Mouse (Mus musculus): ENCODE data around the gene Nhsl2. TPM values are rescaled to one million over a fixed set of nuclear protein-coding genes. Genes with fewer than 3 reads are reported as not detected.

Nhsl2 gene
- polyA plus RNA-seq, 1 experiment from 2014 or later, result 11.8 TPM

DNA sequence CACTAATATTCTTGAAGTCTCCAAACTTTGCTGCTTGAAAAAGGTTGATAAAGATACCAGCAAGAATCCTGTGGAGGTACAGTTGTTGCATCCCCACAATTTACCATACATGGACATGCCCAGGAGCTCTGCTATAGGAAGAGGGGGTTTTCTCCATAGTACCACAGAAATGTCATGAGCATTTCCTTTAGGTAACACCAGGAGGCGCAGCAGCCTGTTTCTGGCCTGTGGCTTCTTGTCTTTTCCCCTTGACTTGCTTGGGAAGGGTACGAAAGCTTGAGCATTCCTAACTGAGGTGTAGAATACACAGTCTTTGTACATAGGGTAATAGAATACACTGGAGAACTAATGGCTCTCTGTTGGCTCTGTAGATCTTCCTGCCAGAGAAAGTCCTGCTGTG is 132.3 kb downstream of the Nhsl2 start:
- no peak overlapping the region for H3K4me2 ChIP-seq (replicated peaks; ENCODE audit: low read depth, low read length)
- peaks cover 3% of the 10 kb centered on the region; the same call in 1 of the 2 replicates for H3K27me3 ChIP-seq (ENCODE audit: control insufficient read depth, insufficient read depth, low read length)
- H3K27ac ChIP-seq (ENCODE audit: low read depth, low read length), result no peak overlapping the region
- no peak overlapping the region for H3K4me3 ChIP-seq (ENCODE audit: low read depth, low read length)
- H3K4me1 ChIP-seq (replicated peaks; ENCODE audit: control insufficient read depth, insufficient read depth, low read length), result no peaks in the 10 kb centered on the region
- ATAC-seq (ENCODE audit: low FRiP score), result no peak
- WGBS, result 40% methylated on average over 2 of the region's 2 CpGs
- no peaks in the 10 kb centered on the region for H3K36me3 ChIP-seq (ENCODE audit: control insufficient read depth, insufficient read depth, low read length)
- no peaks in the 10 kb centered on the region for H3K9me3 ChIP-seq (ENCODE audit: control insufficient read depth, low read length)
- DNase-seq (ENCODE audit: low spot score), result peak; percentile 25
- no peak overlapping the region for H3K9ac ChIP-seq (ENCODE audit: low read depth, low read length)

DNA sequence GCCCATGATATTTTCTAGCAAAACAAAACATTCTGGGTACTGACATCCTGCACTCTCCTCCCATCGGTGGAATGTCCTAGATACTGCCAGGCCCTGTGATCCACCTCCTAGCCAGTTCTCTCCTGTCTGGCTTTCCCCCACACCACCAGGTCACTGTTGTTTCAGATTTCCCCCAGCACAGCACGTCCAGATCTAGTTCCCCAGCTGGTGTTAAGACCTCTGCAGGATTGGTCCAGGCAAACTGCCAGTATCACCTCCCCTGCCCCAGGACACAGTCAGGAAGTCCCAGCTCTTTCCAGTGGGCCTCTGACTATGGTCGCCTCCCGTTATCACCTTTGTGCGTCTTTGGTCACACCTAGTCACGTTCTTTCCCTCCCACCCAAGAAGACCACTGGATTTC is 134.5 kb downstream of the Nhsl2 start:
- no peaks in the 10 kb centered on the region for H3K36me3 ChIP-seq (ENCODE audit: control insufficient read depth, insufficient read depth, low read length)
- no peaks in the 10 kb centered on the region for H3K4me1 ChIP-seq (replicated peaks; ENCODE audit: control insufficient read depth, insufficient read depth, low read length)
- H3K4me2 ChIP-seq (replicated peaks; ENCODE audit: low read depth, low read length), result no peak overlapping the region
- no peak for ATAC-seq (ENCODE audit: low FRiP score)
- H3K4me3 ChIP-seq (ENCODE audit: low read depth, low read length), result no peak overlapping the region
- peaks cover 4% of the 10 kb centered on the region; the same call in 1 of the 2 replicates for H3K27me3 ChIP-seq (ENCODE audit: control insufficient read depth, insufficient read depth, low read length)
- no peak overlapping the region for H3K27ac ChIP-seq (ENCODE audit: low read depth, low read length)
- WGBS, result 71% methylated on average over 6 of the region's 6 CpGs
- H3K9me3 ChIP-seq (ENCODE audit: control insufficient read depth, low read length), result no peaks in the 10 kb centered on the region
- DNase-seq (ENCODE audit: low spot score), result no peak
- no peak overlapping the region for H3K9ac ChIP-seq (ENCODE audit: low read depth, low read length)

DNA sequence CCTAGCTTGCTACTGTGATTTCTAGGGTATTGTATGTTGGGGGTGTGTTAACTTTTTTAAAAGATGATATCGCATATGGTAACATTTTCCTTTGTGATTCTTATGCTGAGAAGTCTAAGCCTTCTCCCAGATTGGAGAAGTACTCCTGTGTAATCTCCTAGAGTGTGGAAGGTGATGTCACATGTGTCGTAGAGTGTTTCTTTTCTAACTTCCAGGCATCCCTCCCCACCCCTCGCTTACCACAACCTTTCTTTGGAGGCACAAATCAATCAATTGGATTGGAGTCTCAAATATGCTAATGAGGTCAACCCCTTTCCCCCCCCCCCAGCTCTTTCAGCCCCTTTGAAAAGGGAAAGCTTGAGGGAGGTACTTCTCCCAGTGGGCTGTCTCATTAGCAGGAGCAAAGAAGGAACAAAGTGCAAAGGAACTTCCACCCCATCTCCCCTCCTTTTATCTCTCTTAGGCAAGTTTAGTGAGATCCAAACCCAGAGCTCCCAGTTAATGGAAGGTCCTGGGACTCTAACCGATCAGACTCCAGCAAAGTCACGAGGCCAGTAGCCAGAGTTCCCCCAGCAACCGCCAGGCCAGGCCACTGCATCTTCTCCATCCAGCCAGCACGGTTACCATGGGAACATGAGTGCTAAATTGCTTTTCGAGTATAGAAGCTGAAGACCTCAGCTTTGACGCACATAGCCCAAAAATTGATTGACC is 137.6 kb downstream of the Nhsl2 start:
- DNase-seq (ENCODE audit: low spot score) (peak; percentile 46), ATAC-seq (ENCODE audit: low FRiP score) (peak; percentile 67; the same call in 1 of the 2 replicates)
- Histone ChIP-seq H3K27me3 (ENCODE audit: control insufficient read depth, insufficient read depth, low read length) (peaks cover 7% of the 10 kb centered on the region; the same call in 1 of the 2 replicates), H3K4me2 (replicated peaks; ENCODE audit: low read depth, low read length) (no peak overlapping the region), H3K36me3 (ENCODE audit: control insufficient read depth, insufficient read depth, low read length) (no peaks in the 10 kb centered on the region), H3K27ac (ENCODE audit: low read depth, low read length) (no peak overlapping the region), H3K9me3 (ENCODE audit: control insufficient read depth, low read length) (no peaks in the 10 kb centered on the region), H3K4me1 (replicated peaks; ENCODE audit: control insufficient read depth, insufficient read depth, low read length) (no peaks in the 10 kb centered on the region), H3K4me3 (ENCODE audit: low read depth, low read length) (no peak overlapping the region), H3K9ac (ENCODE audit: low read depth, low read length) (no peak overlapping the region)
- 33% methylated on average over 9 of the region's 9 CpGs for WGBS

DNA sequence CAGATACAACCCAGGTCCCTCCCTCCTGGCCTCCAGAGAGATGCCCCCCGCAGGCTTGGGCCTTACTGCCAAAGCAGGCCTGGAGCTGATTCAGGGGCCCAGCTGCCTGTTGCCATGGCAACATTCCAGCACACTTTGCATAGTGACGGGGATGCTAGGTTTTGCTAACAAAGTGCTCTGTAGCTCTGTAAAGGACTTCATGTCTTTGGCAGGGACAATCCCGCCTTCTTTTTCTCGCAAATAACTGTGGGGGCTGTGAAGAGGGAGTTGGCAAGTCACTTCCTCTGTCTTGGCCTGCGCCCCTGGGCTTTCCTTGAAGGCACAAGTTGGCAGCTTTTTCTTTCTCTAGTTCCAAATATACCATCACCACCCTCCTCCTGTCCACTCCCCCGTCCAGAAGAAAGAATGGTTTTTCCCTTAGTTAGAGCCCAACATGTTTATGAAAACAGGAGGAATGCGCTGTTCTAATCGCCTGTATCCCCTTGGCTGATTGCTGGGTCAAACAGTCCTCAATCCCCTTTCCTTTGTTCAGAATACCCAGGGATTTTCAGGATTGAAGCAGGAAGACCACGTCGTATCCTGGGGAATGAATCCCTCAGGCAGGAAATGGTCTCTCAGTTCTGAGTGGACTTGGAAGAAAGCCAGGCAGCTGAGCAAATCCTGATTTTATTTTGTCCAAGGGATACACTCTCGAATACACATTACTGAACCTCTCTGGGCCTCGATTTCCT is 144.8 kb downstream of the Nhsl2 start:
- Histone ChIP-seq H3K9me3 (ENCODE audit: control insufficient read depth, low read length) (no peaks in the 10 kb centered on the region), H3K9ac (ENCODE audit: low read depth, low read length) (no peak overlapping the region), H3K4me1 (replicated peaks; ENCODE audit: control insufficient read depth, insufficient read depth, low read length) (no peaks in the 10 kb centered on the region), H3K27ac (ENCODE audit: low read depth, low read length) (0 out of 2 replicates have a peak overlapping the region, but pooled peaks have one; percentile 39), H3K4me3 (ENCODE audit: low read depth, low read length) (no peak overlapping the region), H3K4me2 (replicated peaks; ENCODE audit: low read depth, low read length) (no peak overlapping the region), H3K27me3 (ENCODE audit: control insufficient read depth, insufficient read depth, low read length) (peaks cover 3% of the 10 kb centered on the region; the same call in 1 of the 2 replicates), H3K36me3 (ENCODE audit: control insufficient read depth, insufficient read depth, low read length) (no peaks in the 10 kb centered on the region)
- WGBS, result 30% methylated on average over 12 of the region's 12 CpGs
- ATAC-seq (ENCODE audit: low FRiP score), result peak; percentile 71
- DNase-seq (ENCODE audit: low spot score), result peak; percentile 74

DNA sequence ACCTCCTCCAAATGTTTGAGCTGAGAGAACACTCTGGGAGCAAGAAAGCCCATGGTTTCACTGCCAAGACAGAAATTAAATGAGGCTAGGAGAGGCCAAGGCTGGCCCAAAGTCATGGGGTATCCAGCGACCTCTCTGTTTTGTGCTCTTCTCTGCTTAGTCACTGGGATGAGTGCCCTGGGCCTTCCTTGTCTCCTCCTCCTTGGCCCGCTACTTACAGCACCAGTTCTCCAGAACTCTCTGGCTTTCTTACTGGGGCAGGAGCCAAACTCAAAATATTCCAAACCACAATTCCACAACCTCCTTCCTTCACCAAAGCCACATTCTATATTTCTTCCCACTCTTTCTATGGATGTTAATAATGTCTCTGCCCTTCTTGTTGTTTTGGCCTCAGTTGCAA is 147.5 kb downstream of the Nhsl2 start:
- no peak overlapping the region for H3K4me2 ChIP-seq (replicated peaks; ENCODE audit: low read depth, low read length)
- H3K27ac ChIP-seq (ENCODE audit: low read depth, low read length), result no peak overlapping the region
- ATAC-seq (ENCODE audit: low FRiP score) (no peak), DNase-seq (ENCODE audit: low spot score) (no peak)
- no peak overlapping the region for H3K9ac ChIP-seq (ENCODE audit: low read depth, low read length)
- H3K4me1 ChIP-seq (replicated peaks; ENCODE audit: control insufficient read depth, insufficient read depth, low read length), result no peaks in the 10 kb centered on the region
- H3K4me3 ChIP-seq (ENCODE audit: low read depth, low read length), result no peak overlapping the region
- no peaks in the 10 kb centered on the region for H3K36me3 ChIP-seq (ENCODE audit: control insufficient read depth, insufficient read depth, low read length)
- WGBS, result 89% methylated on average over 2 of the region's 2 CpGs
- H3K27me3 ChIP-seq (ENCODE audit: control insufficient read depth, insufficient read depth, low read length), result peaks cover 2% of the 10 kb centered on the region; the same call in 1 of the 2 replicates
- no peaks in the 10 kb centered on the region for H3K9me3 ChIP-seq (ENCODE audit: control insufficient read depth, low read length)

DNA sequence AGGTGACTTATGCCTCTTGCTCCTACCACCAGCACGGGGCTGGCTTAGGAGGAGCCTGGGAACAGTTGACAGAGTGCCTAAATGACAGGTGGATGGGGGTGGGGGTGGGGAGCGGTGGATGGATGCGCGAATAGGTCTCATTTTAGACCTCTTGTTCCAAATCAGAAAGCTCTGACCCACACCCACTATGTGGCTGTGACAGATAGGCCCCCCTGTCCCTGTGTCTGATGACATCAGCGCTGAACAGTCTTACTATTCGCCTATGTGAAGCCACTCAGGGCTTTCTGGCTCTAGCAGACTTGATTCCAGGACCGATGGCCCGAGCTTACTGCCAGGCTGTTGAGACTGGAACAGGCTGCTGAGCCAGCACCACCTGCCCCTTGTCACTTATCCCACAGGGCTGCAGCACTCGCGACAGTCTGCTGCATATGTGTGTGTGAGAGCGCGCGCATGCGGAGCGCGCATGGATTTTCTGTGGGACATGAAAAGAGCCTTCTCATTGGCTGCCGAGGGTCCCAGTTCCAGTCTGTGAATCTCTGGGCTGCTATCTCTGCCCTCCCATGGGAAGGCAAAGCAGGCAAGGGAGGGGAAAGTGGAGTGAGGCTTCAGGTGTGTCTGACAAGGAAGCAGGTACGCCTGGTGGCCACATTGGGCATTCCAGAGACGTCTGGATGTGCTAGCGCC is 154.6 kb downstream of the Nhsl2 start:
- Histone ChIP-seq H3K4me1 (replicated peaks; ENCODE audit: control insufficient read depth, insufficient read depth, low read length) (no peaks in the 10 kb centered on the region), H3K9me3 (ENCODE audit: control insufficient read depth, low read length) (no peaks in the 10 kb centered on the region), H3K36me3 (ENCODE audit: control insufficient read depth, insufficient read depth, low read length) (no peaks in the 10 kb centered on the region), H3K27me3 (ENCODE audit: control insufficient read depth, insufficient read depth, low read length) (peaks cover 19% of the 10 kb centered on the region), H3K9ac (ENCODE audit: low read depth, low read length) (no peak overlapping the region), H3K4me2 (replicated peaks; ENCODE audit: low read depth, low read length) (peak overlapping the region; percentile 49), H3K4me3 (ENCODE audit: low read depth, low read length) (peak overlapping the region; percentile 15; the same call in 1 of the 2 replicates), H3K27ac (ENCODE audit: low read depth, low read length) (no peak overlapping the region)
- 23% methylated on average over 20 of the region's 20 CpGs for WGBS
- ATAC-seq (ENCODE audit: low FRiP score) (peak; percentile 78), DNase-seq (ENCODE audit: low spot score) (peak; percentile 50)

DNA sequence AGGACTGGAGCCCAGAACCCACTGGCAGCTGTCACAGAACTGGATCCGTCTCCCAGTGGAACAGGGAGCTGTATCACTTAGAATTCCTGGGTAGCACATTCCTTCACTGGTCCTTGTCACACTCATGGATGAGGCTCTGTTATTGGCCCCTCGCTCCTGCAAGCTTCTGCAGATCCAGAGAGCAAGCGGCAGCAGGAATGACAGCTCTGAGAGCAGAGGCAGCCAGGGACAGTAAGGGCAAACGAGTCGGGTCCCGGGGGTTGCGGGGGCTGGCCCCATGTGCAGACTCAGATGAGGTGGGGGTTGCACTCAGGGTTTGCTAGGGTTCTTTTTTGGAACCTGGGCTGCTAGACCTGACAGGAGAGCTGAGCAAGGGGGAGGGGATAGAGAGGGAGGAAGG is 155.2 kb downstream of the Nhsl2 start:
- ATAC-seq (ENCODE audit: low FRiP score) (peak; percentile 33; the same call in 1 of the 2 replicates), DNase-seq (ENCODE audit: low spot score) (no peak)
- Histone ChIP-seq H3K4me1 (replicated peaks; ENCODE audit: control insufficient read depth, insufficient read depth, low read length) (no peaks in the 10 kb centered on the region), H3K9me3 (ENCODE audit: control insufficient read depth, low read length) (no peaks in the 10 kb centered on the region), H3K9ac (ENCODE audit: low read depth, low read length) (no peak overlapping the region), H3K4me2 (replicated peaks; ENCODE audit: low read depth, low read length) (peak overlapping the region; percentile 49), H3K27me3 (ENCODE audit: control insufficient read depth, insufficient read depth, low read length) (peaks cover 19% of the 10 kb centered on the region), H3K36me3 (ENCODE audit: control insufficient read depth, insufficient read depth, low read length) (no peaks in the 10 kb centered on the region), H3K4me3 (ENCODE audit: low read depth, low read length) (no peak overlapping the region), H3K27ac (ENCODE audit: low read depth, low read length) (no peak overlapping the region)
- 8% methylated on average over 7 of the region's 7 CpGs for WGBS

DNA sequence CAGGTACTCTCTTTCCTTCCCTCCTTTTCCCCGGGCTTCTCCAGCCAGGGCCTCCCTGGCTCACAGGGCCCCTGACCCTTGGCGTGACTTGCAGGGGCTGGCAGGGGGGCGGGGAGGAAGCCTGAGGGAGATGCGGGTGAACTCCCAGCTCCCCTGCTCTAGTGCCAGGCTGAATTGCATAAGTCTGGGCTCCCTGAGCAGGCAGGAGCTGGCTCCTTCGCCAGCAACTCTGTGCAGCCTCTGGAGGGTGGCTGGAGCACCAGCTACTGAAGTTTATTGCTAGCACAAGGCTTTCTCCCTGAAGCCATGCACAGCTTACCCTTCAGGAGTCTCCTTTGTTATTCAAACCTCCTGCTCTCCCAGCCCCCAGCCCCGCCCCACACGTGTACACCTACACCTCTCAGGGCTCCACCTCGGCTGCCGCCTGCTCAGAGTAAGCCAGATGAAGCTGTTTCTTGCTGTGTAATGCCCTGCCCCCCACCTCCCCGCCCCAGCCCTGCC is 156.0 kb downstream of the Nhsl2 start:
- H3K4me3 ChIP-seq (ENCODE audit: low read depth, low read length), result peak overlapping the region; percentile 14
- no peak overlapping the region for H3K27ac ChIP-seq (ENCODE audit: low read depth, low read length)
- H3K36me3 ChIP-seq (ENCODE audit: control insufficient read depth, insufficient read depth, low read length), result no peaks in the 10 kb centered on the region
- H3K9ac ChIP-seq (ENCODE audit: low read depth, low read length), result no peak overlapping the region
- 4% methylated on average over 8 of the region's 10 CpGs for WGBS
- peak overlapping the region; percentile 49 for H3K4me2 ChIP-seq (replicated peaks; ENCODE audit: low read depth, low read length)
- H3K4me1 ChIP-seq (replicated peaks; ENCODE audit: control insufficient read depth, insufficient read depth, low read length), result no peaks in the 10 kb centered on the region
- peaks cover 19% of the 10 kb centered on the region for H3K27me3 ChIP-seq (ENCODE audit: control insufficient read depth, insufficient read depth, low read length)
- H3K9me3 ChIP-seq (ENCODE audit: control insufficient read depth, low read length), result no peaks in the 10 kb centered on the region
- ATAC-seq (ENCODE audit: low FRiP score), result peak; percentile 38; the same call in 1 of the 2 replicates
- DNase-seq (ENCODE audit: low spot score), result no peak
